Mouse (Mus musculus): ENCODE measurements around the gene Kcnq2. TPM values are rescaled to one million over a fixed set of nuclear protein-coding genes. Genes with fewer than 3 reads are reported as not detected.

The Kcnq2 gene
- polyA plus RNA-seq (2015; fragmentation: Nextera tagmentation; extraction: Ambion mirVana): 0.16 and 0.44 TPM in 2 replicates

GRCm38 (mm10) chr2:181134591-181135445 is at the start of gene Kcnq2:
TSS of gene Kcnq2 (minus strand) at chr2:181135300.
- Histone ChIP-seq H3K27ac (ENCODE audit: low read length) (no peak within 1 kb of the TSS), H3K4me3 (ENCODE audit: low read length) (peak within 1 kb of the TSS; percentile 48), H3K9ac (replicated peaks; ENCODE audit: low read length) (no peak within 1 kb of the TSS), H3K4me1 (ENCODE audit: insufficient read depth, low read length) (peaks cover 13% of the 10 kb centered on the region), H3K27me3 (ENCODE audit: insufficient read depth, low read length) (peaks cover 42% of the 10 kb centered on the region), H3K9me3 (ENCODE audit: low read length) (no peaks in the 10 kb centered on the region), H3K36me3 (ENCODE audit: insufficient read depth, low read length) (no peaks in the 10 kb centered on the region), H3K4me2 (replicated peaks; ENCODE audit: low read depth, low read length) (peak within 1 kb of the TSS; percentile 76)
- WGBS: under 1% methylated on average over 101 of the region's 104 CpGs
- ATAC-seq (ENCODE audit: low FRiP score, low TSS enrichment): no peak

- Histone ChIP-seq H3K4me1 (ENCODE audit: insufficient read depth, low read length) (no peaks in the 10 kb centered on the region), H3K4me2 (replicated peaks; ENCODE audit: low read depth, low read length) (no peak overlapping the region), H3K9me3 (ENCODE audit: low read length) (no peaks in the 10 kb centered on the region), H3K9ac (replicated peaks; ENCODE audit: low read length) (no peak overlapping the region), H3K27ac (ENCODE audit: low read length) (no peak overlapping the region), H3K4me3 (ENCODE audit: low read length) (no peak overlapping the region), H3K36me3 (ENCODE audit: insufficient read depth, low read length) (no peaks in the 10 kb centered on the region), H3K27me3 (ENCODE audit: insufficient read depth, low read length) (no peaks in the 10 kb centered on the region)
- 67% methylated on average over 6 of the region's 6 CpGs for whole genome bisulfite sequencing
- ATAC-seq (ENCODE audit: low FRiP score, low TSS enrichment): no peak
Measured at GRCm38 (mm10) chr2:181180898-181181297, 45.8 kb upstream of the Kcnq2 start.

- no peak overlapping the region for H3K9ac ChIP-seq (replicated peaks; ENCODE audit: low read length)
- no peak overlapping the region for H3K4me2 ChIP-seq (replicated peaks; ENCODE audit: low read depth, low read length)
- no peaks in the 10 kb centered on the region for H3K4me1 ChIP-seq (ENCODE audit: insufficient read depth, low read length)
- H3K36me3 ChIP-seq (ENCODE audit: insufficient read depth, low read length): no peaks in the 10 kb centered on the region
- no peak overlapping the region for H3K27ac ChIP-seq (ENCODE audit: low read length)
- no peaks in the 10 kb centered on the region for H3K27me3 ChIP-seq (ENCODE audit: insufficient read depth, low read length)
- no peaks in the 10 kb centered on the region for H3K9me3 ChIP-seq (ENCODE audit: low read length)
- no peak overlapping the region for H3K4me3 ChIP-seq (ENCODE audit: low read length)
- WGBS: 84% methylated on average over 5 of the region's 5 CpGs
- no peak for ATAC-seq (ENCODE audit: low FRiP score, low TSS enrichment)
Measured at GRCm38 (mm10) chr2:181178471-181178870, 43.4 kb upstream of the Kcnq2 start.

DNA sequence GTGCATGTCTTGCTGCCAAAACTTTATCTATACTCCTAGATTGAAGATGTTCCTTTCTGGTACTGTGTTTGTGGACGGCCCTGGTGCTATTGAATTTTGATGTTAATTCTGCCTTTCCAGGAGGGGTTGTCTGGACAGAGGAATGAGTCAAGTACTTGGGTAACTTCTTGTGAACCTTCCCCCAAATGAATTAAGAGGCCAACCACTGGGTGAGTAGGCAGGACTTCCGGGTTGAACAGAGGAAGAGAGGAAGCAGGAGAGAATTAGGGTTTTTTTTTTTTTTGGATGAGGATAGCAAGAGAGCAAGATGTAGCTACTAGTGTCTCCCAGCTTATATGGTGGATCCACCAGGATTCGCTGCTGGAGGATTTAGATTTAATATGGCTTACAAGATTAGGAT is 42.9 kb upstream of the Kcnq2 start:
- no peaks in the 10 kb centered on the region for H3K9me3 ChIP-seq (ENCODE audit: low read length)
- no peak overlapping the region for H3K9ac ChIP-seq (replicated peaks; ENCODE audit: low read length)
- no peaks in the 10 kb centered on the region for H3K36me3 ChIP-seq (ENCODE audit: insufficient read depth, low read length)
- H3K27ac ChIP-seq (ENCODE audit: low read length): no peak overlapping the region
- no peak overlapping the region for H3K4me3 ChIP-seq (ENCODE audit: low read length)
- H3K27me3 ChIP-seq (ENCODE audit: insufficient read depth, low read length): no peaks in the 10 kb centered on the region
- 82% methylated on average over 3 of the region's 3 CpGs for WGBS
- H3K4me2 ChIP-seq (replicated peaks; ENCODE audit: low read depth, low read length): no peak overlapping the region
- no peaks in the 10 kb centered on the region for H3K4me1 ChIP-seq (ENCODE audit: insufficient read depth, low read length)
- no peak for ATAC-seq (ENCODE audit: low FRiP score, low TSS enrichment)

DNA sequence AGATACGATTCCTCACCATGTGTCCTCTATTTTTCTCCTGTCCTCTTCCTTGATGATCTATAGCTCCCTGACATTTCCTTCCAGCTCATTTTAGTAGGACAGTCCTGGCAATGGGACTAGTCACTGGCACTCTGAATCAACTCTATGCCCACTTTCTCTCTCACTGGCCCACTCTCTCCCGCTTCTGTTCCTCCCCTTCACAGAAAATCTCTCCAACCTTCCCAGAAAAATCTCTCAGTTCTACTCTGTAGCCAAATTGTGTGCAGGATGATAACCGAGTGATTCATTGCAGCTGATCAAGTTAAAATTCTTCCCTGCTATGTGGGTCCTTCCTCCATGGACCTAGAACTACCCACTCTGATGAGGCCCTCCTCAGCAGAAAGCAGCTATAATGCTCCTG is 39.5 kb upstream of the Kcnq2 start:
- Histone ChIP-seq H3K4me2 (replicated peaks; ENCODE audit: low read depth, low read length) (no peak overlapping the region), H3K9me3 (ENCODE audit: low read length) (no peaks in the 10 kb centered on the region; the same call in 1 of the 2 replicates), H3K4me1 (ENCODE audit: insufficient read depth, low read length) (no peaks in the 10 kb centered on the region), H3K9ac (replicated peaks; ENCODE audit: low read length) (no peak overlapping the region), H3K36me3 (ENCODE audit: insufficient read depth, low read length) (no peaks in the 10 kb centered on the region), H3K27ac (ENCODE audit: low read length) (no peak overlapping the region), H3K27me3 (ENCODE audit: insufficient read depth, low read length) (no peaks in the 10 kb centered on the region), H3K4me3 (ENCODE audit: low read length) (no peak overlapping the region)
- no peak for ATAC-seq (ENCODE audit: low FRiP score, low TSS enrichment)
- WGBS: 82% methylated on average over 3 of the region's 3 CpGs

DNA sequence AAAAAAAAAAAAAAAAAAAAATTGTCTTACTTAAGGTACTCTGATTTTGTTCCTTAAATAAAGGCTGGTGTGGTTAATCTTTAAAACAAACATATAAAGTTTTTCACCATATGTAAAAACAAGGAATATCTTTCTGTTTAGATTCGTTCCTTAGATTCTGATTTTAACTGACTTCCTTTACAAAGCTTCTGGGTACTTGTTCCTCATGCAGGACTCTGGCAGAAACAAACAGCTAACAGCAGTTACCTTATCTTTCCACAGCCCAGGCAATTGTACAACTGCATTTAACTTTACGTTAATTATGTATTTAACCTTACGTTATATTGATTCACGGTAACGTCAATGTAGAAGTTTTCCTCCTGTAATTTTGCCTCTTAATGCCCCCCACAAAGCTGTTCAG is 31.4 kb upstream of the Kcnq2 start:
- ATAC-seq (ENCODE audit: low FRiP score, low TSS enrichment): no peak
- H3K27me3 ChIP-seq (ENCODE audit: insufficient read depth, low read length): 0 out of 2 replicates have a peak, but pooled peaks cover 5% of the 10 kb centered on the region
- no peaks in the 10 kb centered on the region for H3K36me3 ChIP-seq (ENCODE audit: insufficient read depth, low read length)
- WGBS: 84% methylated on average over 5 of the region's 5 CpGs
- H3K9me3 ChIP-seq (ENCODE audit: low read length): no peaks in the 10 kb centered on the region; the same call in 1 of the 2 replicates
- no peak overlapping the region for H3K4me2 ChIP-seq (replicated peaks; ENCODE audit: low read depth, low read length)
- H3K27ac ChIP-seq (ENCODE audit: low read length): no peak overlapping the region
- H3K4me1 ChIP-seq (ENCODE audit: insufficient read depth, low read length): no peaks in the 10 kb centered on the region
- no peak overlapping the region for H3K4me3 ChIP-seq (ENCODE audit: low read length)
- no peak overlapping the region for H3K9ac ChIP-seq (replicated peaks; ENCODE audit: low read length)

DNA sequence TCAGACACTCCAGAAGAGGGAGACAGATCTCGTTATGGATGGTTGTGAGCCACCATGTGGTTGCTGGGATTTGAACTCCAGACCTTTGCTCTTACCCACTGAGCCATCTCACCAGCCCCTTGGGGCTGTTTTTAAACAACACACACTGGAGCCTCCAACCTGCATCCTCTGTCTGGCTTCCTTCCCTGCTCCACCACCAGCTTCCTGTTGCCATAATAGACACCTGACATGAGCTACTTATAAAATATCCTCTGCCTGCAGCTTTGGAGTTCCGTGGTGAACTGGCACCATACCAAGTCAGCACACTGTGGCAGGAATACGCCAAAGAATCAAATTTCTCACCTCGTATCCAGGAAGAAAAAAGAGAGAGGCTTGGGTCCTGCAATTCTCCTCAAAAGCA is 25.7 kb upstream of the Kcnq2 start:
- Histone ChIP-seq H3K9ac (replicated peaks; ENCODE audit: low read length) (no peak overlapping the region), H3K4me1 (ENCODE audit: insufficient read depth, low read length) (no peaks in the 10 kb centered on the region), H3K9me3 (ENCODE audit: low read length) (no peaks in the 10 kb centered on the region), H3K36me3 (ENCODE audit: insufficient read depth, low read length) (no peaks in the 10 kb centered on the region), H3K27ac (ENCODE audit: low read length) (no peak overlapping the region), H3K4me3 (ENCODE audit: low read length) (no peak overlapping the region), H3K27me3 (ENCODE audit: insufficient read depth, low read length) (peaks cover 25% of the 10 kb centered on the region), H3K4me2 (replicated peaks; ENCODE audit: low read depth, low read length) (no peak overlapping the region)
- ATAC-seq (ENCODE audit: low FRiP score, low TSS enrichment): no peak
- WGBS: 56% methylated on average over 4 of the region's 4 CpGs

GRCm38 (mm10) chr2:181159771-181160170 is 24.7 kb upstream of the Kcnq2 start:
- Histone ChIP-seq H3K27me3 (ENCODE audit: insufficient read depth, low read length) (peaks cover 36% of the 10 kb centered on the region), H3K9ac (replicated peaks; ENCODE audit: low read length) (no peak overlapping the region), H3K9me3 (ENCODE audit: low read length) (no peaks in the 10 kb centered on the region), H3K4me1 (ENCODE audit: insufficient read depth, low read length) (no peaks in the 10 kb centered on the region), H3K27ac (ENCODE audit: low read length) (no peak overlapping the region), H3K4me2 (replicated peaks; ENCODE audit: low read depth, low read length) (no peak overlapping the region), H3K36me3 (ENCODE audit: insufficient read depth, low read length) (no peaks in the 10 kb centered on the region), H3K4me3 (ENCODE audit: low read length) (no peak overlapping the region)
- peak; percentile 49 for ATAC-seq (ENCODE audit: low FRiP score, low TSS enrichment)
- 6% methylated on average over 2 of the region's 2 CpGs for WGBS

DNA sequence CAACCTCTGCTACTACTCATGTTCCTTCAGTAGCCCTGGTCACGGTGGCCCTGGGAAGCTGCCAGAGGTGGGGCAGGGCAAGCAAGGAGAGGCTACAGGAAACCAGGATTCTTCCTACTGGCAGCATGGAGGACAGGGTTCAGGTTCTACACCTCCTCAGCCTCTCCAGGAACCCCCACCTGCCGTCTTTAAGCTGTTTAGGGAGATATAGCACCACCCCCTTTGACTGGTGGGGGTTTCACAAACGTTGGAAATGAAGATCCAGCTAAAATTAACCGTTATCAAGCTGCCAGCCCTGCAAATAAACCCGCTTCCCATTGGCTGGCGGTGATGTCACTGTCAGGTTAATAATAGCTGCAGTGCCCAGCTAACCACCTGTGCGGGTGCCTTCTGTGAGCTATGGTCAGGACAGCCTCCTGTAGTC is 24.0 kb upstream of the Kcnq2 start:
- H3K4me3 ChIP-seq (ENCODE audit: low read length): no peak overlapping the region
- peaks cover 37% of the 10 kb centered on the region for H3K27me3 ChIP-seq (ENCODE audit: insufficient read depth, low read length)
- no peak overlapping the region for H3K27ac ChIP-seq (ENCODE audit: low read length)
- no peaks in the 10 kb centered on the region for H3K36me3 ChIP-seq (ENCODE audit: insufficient read depth, low read length)
- ATAC-seq (ENCODE audit: low FRiP score, low TSS enrichment): no peak
- no peak overlapping the region for H3K9ac ChIP-seq (replicated peaks; ENCODE audit: low read length)
- no peaks in the 10 kb centered on the region for H3K4me1 ChIP-seq (ENCODE audit: insufficient read depth, low read length)
- WGBS: 45% methylated on average over 7 of the region's 7 CpGs
- no peaks in the 10 kb centered on the region for H3K9me3 ChIP-seq (ENCODE audit: low read length)
- H3K4me2 ChIP-seq (replicated peaks; ENCODE audit: low read depth, low read length): no peak overlapping the region

DNA sequence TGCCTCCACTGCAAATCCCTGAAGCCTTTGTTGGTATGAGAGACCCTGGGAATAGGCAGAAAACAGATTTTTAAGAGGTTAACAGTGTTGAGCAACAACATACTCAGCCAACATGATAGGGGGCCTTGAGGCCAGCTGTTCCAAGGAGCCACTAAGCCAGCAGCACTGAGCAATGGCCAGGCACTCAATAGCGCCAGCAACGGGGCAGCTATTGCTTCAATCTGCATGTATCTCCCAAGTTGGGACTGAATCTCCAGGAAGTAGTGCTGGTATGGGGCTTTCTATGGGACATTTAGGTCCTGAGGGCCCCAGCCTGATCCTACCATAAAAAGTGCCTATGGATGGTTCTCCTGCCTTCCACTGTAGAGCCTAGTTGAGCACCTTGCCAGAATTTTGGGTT is 23.4 kb upstream of the Kcnq2 start:
- Histone ChIP-seq H3K9ac (replicated peaks; ENCODE audit: low read length) (no peak overlapping the region), H3K27ac (ENCODE audit: low read length) (no peak overlapping the region), H3K27me3 (ENCODE audit: insufficient read depth, low read length) (peaks cover 37% of the 10 kb centered on the region), H3K4me2 (replicated peaks; ENCODE audit: low read depth, low read length) (no peak overlapping the region), H3K9me3 (ENCODE audit: low read length) (no peaks in the 10 kb centered on the region), H3K36me3 (ENCODE audit: insufficient read depth, low read length) (no peaks in the 10 kb centered on the region), H3K4me3 (ENCODE audit: low read length) (no peak overlapping the region), H3K4me1 (ENCODE audit: insufficient read depth, low read length) (no peaks in the 10 kb centered on the region)
- WGBS: 93% methylated on average over 2 of the region's 2 CpGs
- no peak for ATAC-seq (ENCODE audit: low FRiP score, low TSS enrichment)
